Mouse (Mus musculus): ENCODE results near the gene Lrrc58.

DNA sequence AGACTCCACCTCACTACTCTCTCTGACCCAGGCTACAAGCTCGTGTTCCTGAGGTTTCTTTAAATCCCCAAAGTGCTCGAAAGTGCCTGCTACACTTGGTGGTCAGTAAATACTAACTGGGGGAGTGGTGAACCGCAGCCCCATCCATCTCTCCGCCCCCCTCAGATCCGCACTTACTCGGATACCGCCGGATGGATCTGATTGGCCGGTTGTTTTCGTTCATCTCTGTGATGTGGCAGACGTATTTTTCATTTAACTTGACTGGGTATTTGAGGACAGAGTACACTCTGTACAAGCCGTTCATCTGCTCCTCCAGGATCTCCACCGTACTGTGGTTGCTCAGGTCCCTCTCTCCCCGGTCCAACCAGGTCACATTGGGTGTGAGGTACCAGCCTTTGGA, 14.1 kb upstream of the Lrrc58 start:
- no peak for TF ChIP-seq POLR2A (IDR thresholded peaks at IDR 0.05; ENCODE audit: borderline replicate concordance, insufficient read depth, low read length)
- no peak for TF ChIP-seq CTCF (IDR thresholded peaks at IDR 0.05; ENCODE audit: borderline replicate concordance, insufficient read depth, low read depth, low read length)
